Comparison of ENCODE assay signal across 10 mouse cellular contexts in the genomic region with DNA sequence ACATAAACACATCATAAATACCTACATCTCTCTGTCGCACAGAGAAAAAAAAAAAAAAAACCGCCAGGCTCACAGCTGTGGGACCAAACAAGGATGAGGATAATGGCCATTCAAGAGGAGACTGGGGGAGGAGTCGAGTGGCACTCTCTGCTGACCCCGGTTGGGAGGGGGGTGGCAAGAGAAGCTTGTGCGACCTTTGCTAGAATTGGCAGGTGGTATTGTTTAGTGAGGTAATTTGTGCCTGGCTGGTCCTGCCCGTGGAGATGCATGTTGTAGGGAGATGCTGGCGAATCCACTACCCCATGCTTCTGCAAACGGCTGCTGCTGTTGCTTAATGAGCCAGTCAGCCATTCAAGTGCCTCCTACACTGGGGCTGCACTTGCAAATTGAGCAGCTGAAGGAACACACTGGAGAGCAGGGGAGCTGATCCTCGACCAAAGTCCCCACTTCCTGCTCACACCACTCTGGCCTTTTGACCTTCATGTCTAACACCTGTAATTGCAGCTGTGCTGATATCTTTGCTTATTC.
DNase-seq lines count a peak whose midpoint lies in the region; ATAC-seq and TF ChIP-seq lines count a peak whose summit lies in the region.
"Had no signal": no experiment of that assay in that cellular context is flagged by ENCODE, and none has a peak within 500 bp of the region (broad histone marks: within the 10 kb centered on the region; RNA-seq: fewer than 3 reads in every experiment).

No protein-coding gene starts in this region.

- TF ChIP-seq EP300 in lung, postnatal 0 days (IDR thresholded peaks at IDR 0.05), result no peak

- no peak overlapping the region for H3K4me3 ChIP-seq in liver, embryonic 12.5 days
- no peak overlapping the region for H3K4me3 ChIP-seq in forebrain, embryonic 14.5 days (ENCODE audit: low read depth, low read length)
- no peak overlapping the region for H3K4me3 ChIP-seq in liver, embryonic 15.5 days (replicated peaks)
- H3K4me3 ChIP-seq in lung, postnatal 0 days (ENCODE audit: low read depth, low read length), result no peak overlapping the region

- 45% methylated on average over 9 of the region's 9 CpGs for WGBS in liver, embryonic 12.5 days (ENCODE audit: insufficient replicate concordance)
- WGBS in forebrain, embryonic 14.5 days, result under 1% methylated on average over 9 of the region's 9 CpGs
- WGBS in liver, embryonic 15.5 days (ENCODE audit: insufficient replicate concordance), result 51% methylated on average over 9 of the region's 9 CpGs
- WGBS in lung, postnatal 0 days, result 17% methylated on average over 9 of the region's 9 CpGs

- H3K4me2 ChIP-seq in liver, embryonic 12.5 days, result no peak overlapping the region
- H3K4me2 ChIP-seq in forebrain, embryonic 14.5 days (ENCODE audit: low read length), result peak overlapping the region; percentile 33; the same call in 1 of the 2 replicates
- H3K4me2 ChIP-seq in liver, embryonic 15.5 days, result no peak overlapping the region
- no peak overlapping the region for H3K4me2 ChIP-seq in lung, postnatal 0 days (replicated peaks; ENCODE audit: low read depth, low read length)

- peak overlapping the region; percentile 100 for H3K27ac ChIP-seq in liver, embryonic 12.5 days
- H3K27ac ChIP-seq in forebrain, embryonic 14.5 days (ENCODE audit: low read depth, low read length), result peak overlapping the region; percentile 39; the same call in 1 of the 2 replicates
- peak overlapping the region; percentile 99 for H3K27ac ChIP-seq in liver, embryonic 15.5 days (replicated peaks)
- no peak overlapping the region for H3K27ac ChIP-seq in lung, postnatal 0 days (ENCODE audit: low read length)

- ATAC-seq in liver, embryonic 12.5 days, result no peak
- peak; percentile 81 for ATAC-seq in forebrain, embryonic 14.5 days
- ATAC-seq in liver, embryonic 15.5 days (ENCODE audit: insufficient read depth), result no peak
- ATAC-seq in lung, postnatal 0 days, result no peak
- ATAC-seq: Patski had no signal

- TF ChIP-seq CTCF in lung, postnatal 0 days (IDR thresholded peaks at IDR 0.05), result no peak

- H3K9me3 ChIP-seq in liver, embryonic 12.5 days (replicated peaks), result no peaks in the 10 kb centered on the region
- no peaks in the 10 kb centered on the region for H3K9me3 ChIP-seq in forebrain, embryonic 14.5 days (replicated peaks; ENCODE audit: control insufficient read depth, low read length)
- H3K9me3 ChIP-seq in liver, embryonic 15.5 days (replicated peaks), result no peaks in the 10 kb centered on the region
- no peaks in the 10 kb centered on the region for H3K9me3 ChIP-seq in lung, postnatal 0 days (ENCODE audit: low read length)

- H3K36me3 ChIP-seq in liver, embryonic 12.5 days, result no peaks in the 10 kb centered on the region
- no peaks in the 10 kb centered on the region for H3K36me3 ChIP-seq in forebrain, embryonic 14.5 days (ENCODE audit: control insufficient read depth, insufficient read depth, low read length)
- H3K36me3 ChIP-seq in liver, embryonic 15.5 days (replicated peaks), result no peaks in the 10 kb centered on the region
- no peaks in the 10 kb centered on the region for H3K36me3 ChIP-seq in lung, postnatal 0 days (ENCODE audit: insufficient read depth, low read length)

- no peak for DNase-seq in liver
- peak; percentile 72 for DNase-seq in forebrain, embryonic 14.5 days (ENCODE audit: low spot score)
- peak; percentile 16 for DNase-seq in right cerebral cortex, postnatal 25 days
- DNase-seq in testis, postnatal 14 days (ENCODE audit: low spot score), result no peak
- no peak for DNase-seq in lung, postnatal 0 days (ENCODE audit: low spot score)
- DNase-seq in heart, adult 18-20 months, result no peak
- DNase-seq: cerebellum, adult 9-11 months had no signal

- peaks cover 99% of the 10 kb centered on the region for H3K4me1 ChIP-seq in liver, embryonic 12.5 days
- H3K4me1 ChIP-seq in forebrain, embryonic 14.5 days (ENCODE audit: control insufficient read depth, insufficient read depth, low read length), result no peaks in the 10 kb centered on the region
- H3K4me1 ChIP-seq in liver, embryonic 15.5 days (replicated peaks), result peaks cover 96% of the 10 kb centered on the region
- H3K4me1 ChIP-seq in lung, postnatal 0 days (ENCODE audit: insufficient read depth, low read depth, low read length), result no peaks in the 10 kb centered on the region

- peak overlapping the region; percentile 59; the same call in 1 of the 2 replicates for H3K9ac ChIP-seq in liver, embryonic 12.5 days
- H3K9ac ChIP-seq in forebrain, embryonic 14.5 days (ENCODE audit: low read length), result peak overlapping the region; percentile 13; the same call in 1 of the 2 replicates
- peak overlapping the region; percentile 22; the same call in 1 of the 2 replicates for H3K9ac ChIP-seq in liver, embryonic 15.5 days
- no peak overlapping the region for H3K9ac ChIP-seq in lung, postnatal 0 days (replicated peaks; ENCODE audit: low read depth)

- H3K27me3 ChIP-seq in liver, embryonic 12.5 days (replicated peaks), result no peaks in the 10 kb centered on the region
- H3K27me3 ChIP-seq in forebrain, embryonic 14.5 days (replicated peaks; ENCODE audit: control insufficient read depth, insufficient read depth, low read length), result no peaks in the 10 kb centered on the region
- H3K27me3 ChIP-seq in liver, embryonic 15.5 days, result no peaks in the 10 kb centered on the region
- no peaks in the 10 kb centered on the region for H3K27me3 ChIP-seq in lung, postnatal 0 days (replicated peaks; ENCODE audit: insufficient read depth, low read length)

Comparison
In these comparisons a context has a peak if more than half of its experiments do, and no peak if none do; other contexts are left out.
1. DNase-seq: peak in forebrain, embryonic 14.5 days (single experiment) and right cerebral cortex, postnatal 25 days (single experiment); none in liver (single experiment), testis, postnatal 14 days (single experiment), lung, postnatal 0 days (single experiment) and heart, adult 18-20 months (0 of 2).